In genomic region chr16:29725563-29725962, GRCm38 (mm10) we compare ENCODE assay signal across 15 mouse cellular contexts.
DNase-seq lines count a peak whose midpoint lies in the region; ATAC-seq and TF ChIP-seq lines count a peak whose summit lies in the region.
"Had no signal": no experiment of that assay in that cellular context is flagged by ENCODE, and none has a peak within 500 bp of the region (broad histone marks: within the 10 kb centered on the region; RNA-seq: fewer than 3 reads in every experiment).

No protein-coding gene starts in this region.

- no peaks in the 10 kb centered on the region for H3K9me3 ChIP-seq in forebrain, embryonic 14.5 days (replicated peaks; ENCODE audit: control insufficient read depth, low read length)
- no peaks in the 10 kb centered on the region for H3K9me3 ChIP-seq in forebrain, embryonic 10.5 days
- H3K9me3 ChIP-seq in hindbrain, embryonic 15.5 days: no peaks in the 10 kb centered on the region
- no peaks in the 10 kb centered on the region for H3K9me3 ChIP-seq in hindbrain, embryonic 13.5 days
- no peaks in the 10 kb centered on the region for H3K9me3 ChIP-seq in liver, postnatal 0 days (ENCODE audit: low read length)
- H3K9me3 ChIP-seq: intestine, embryonic 15.5 days; limb, embryonic 12.5 days; liver, embryonic 15.5 days; midbrain, embryonic 12.5 days; neural tube, embryonic 12.5 days had no signal

- H3K27me3 ChIP-seq in forebrain, embryonic 14.5 days (replicated peaks; ENCODE audit: control insufficient read depth, insufficient read depth, low read length): peaks cover 58% of the 10 kb centered on the region
- H3K27me3 ChIP-seq in forebrain, embryonic 10.5 days (ENCODE audit: poor library complexity, severe bottlenecking): peaks cover 100% of the 10 kb centered on the region
- peaks cover 92% of the 10 kb centered on the region for H3K27me3 ChIP-seq in hindbrain, embryonic 15.5 days
- peaks cover 98% of the 10 kb centered on the region for H3K27me3 ChIP-seq in hindbrain, embryonic 13.5 days
- H3K27me3 ChIP-seq in liver, postnatal 0 days (ENCODE audit: insufficient read depth, low read length): no peaks in the 10 kb centered on the region

- no peaks in the 10 kb centered on the region for H3K36me3 ChIP-seq in forebrain, embryonic 14.5 days (ENCODE audit: control insufficient read depth, insufficient read depth, low read length)
- H3K36me3 ChIP-seq in forebrain, embryonic 10.5 days (replicated peaks): no peaks in the 10 kb centered on the region
- H3K36me3 ChIP-seq in hindbrain, embryonic 15.5 days: no peaks in the 10 kb centered on the region
- H3K36me3 ChIP-seq in hindbrain, embryonic 13.5 days: no peaks in the 10 kb centered on the region
- no peaks in the 10 kb centered on the region for H3K36me3 ChIP-seq in liver, postnatal 0 days (replicated peaks; ENCODE audit: insufficient read depth, low read length)
- H3K36me3 ChIP-seq: intestine, embryonic 15.5 days; limb, embryonic 12.5 days; liver, embryonic 15.5 days; midbrain, embryonic 12.5 days; neural tube, embryonic 12.5 days had no signal

- no peak overlapping the region for H3K4me3 ChIP-seq in forebrain, embryonic 14.5 days (ENCODE audit: low read depth, low read length)
- no peak overlapping the region for H3K4me3 ChIP-seq in forebrain, embryonic 10.5 days
- H3K4me3 ChIP-seq in hindbrain, embryonic 15.5 days: no peak overlapping the region
- no peak overlapping the region for H3K4me3 ChIP-seq in hindbrain, embryonic 13.5 days
- H3K4me3 ChIP-seq in liver, postnatal 0 days (ENCODE audit: low read depth, low read length): no peak overlapping the region
- H3K4me3 ChIP-seq: intestine, embryonic 15.5 days; limb, embryonic 12.5 days; liver, embryonic 15.5 days; midbrain, embryonic 12.5 days; neural tube, embryonic 12.5 days had no signal

- H3K4me2 ChIP-seq in forebrain, embryonic 14.5 days (ENCODE audit: low read length): no peak overlapping the region
- H3K4me2 ChIP-seq in hindbrain, embryonic 15.5 days: no peak overlapping the region
- H3K4me2 ChIP-seq in hindbrain, embryonic 13.5 days: no peak overlapping the region
- H3K4me2 ChIP-seq in liver, postnatal 0 days (ENCODE audit: low read depth, low read length): no peak overlapping the region
- H3K4me2 ChIP-seq: intestine, embryonic 15.5 days; limb, embryonic 12.5 days; liver, embryonic 15.5 days; midbrain, embryonic 12.5 days; neural tube, embryonic 12.5 days had no signal

- H3K27ac ChIP-seq in forebrain, embryonic 14.5 days (ENCODE audit: low read depth, low read length): no peak overlapping the region
- H3K27ac ChIP-seq in forebrain, embryonic 10.5 days: no peak overlapping the region
- no peak overlapping the region for H3K27ac ChIP-seq in hindbrain, embryonic 15.5 days (replicated peaks)
- no peak overlapping the region for H3K27ac ChIP-seq in hindbrain, embryonic 13.5 days
- no peak overlapping the region for H3K27ac ChIP-seq in liver, postnatal 0 days (ENCODE audit: low read depth)
- H3K27ac ChIP-seq: intestine, embryonic 15.5 days; limb, embryonic 12.5 days; liver, embryonic 15.5 days; midbrain, embryonic 12.5 days; neural tube, embryonic 12.5 days had no signal

- H3K9ac ChIP-seq in forebrain, embryonic 14.5 days (ENCODE audit: low read length): no peak overlapping the region
- no peak overlapping the region for H3K9ac ChIP-seq in hindbrain, embryonic 15.5 days
- H3K9ac ChIP-seq in hindbrain, embryonic 13.5 days: no peak overlapping the region
- H3K9ac ChIP-seq in liver, postnatal 0 days (replicated peaks): no peak overlapping the region
- H3K9ac ChIP-seq: intestine, embryonic 15.5 days; limb, embryonic 12.5 days; liver, embryonic 15.5 days; midbrain, embryonic 12.5 days; neural tube, embryonic 12.5 days had no signal

- peak; percentile 47; the same call in 1 of the 2 replicates for ATAC-seq in forebrain, embryonic 14.5 days
- ATAC-seq in hindbrain, embryonic 15.5 days (ENCODE audit: low FRiP score, low read depth): 0 out of 2 replicates have a peak, but pooled peaks have one; percentile 57
- ATAC-seq in hindbrain, embryonic 13.5 days (ENCODE audit: low FRiP score): no peak
- no peak for ATAC-seq in liver, postnatal 0 days
- ATAC-seq: intestine, embryonic 15.5 days had no signal

- 28% methylated on average over 4 of the region's 4 CpGs for WGBS in forebrain, embryonic 14.5 days
- 66% methylated on average over 4 of the region's 4 CpGs for WGBS in forebrain, embryonic 10.5 days
- 40% methylated on average over 4 of the region's 4 CpGs for WGBS in hindbrain, embryonic 15.5 days
- 42% methylated on average over 4 of the region's 4 CpGs for WGBS in hindbrain, embryonic 13.5 days
- 60% methylated on average over 4 of the region's 4 CpGs for WGBS in liver, postnatal 0 days (ENCODE audit: insufficient replicate concordance)

- no peak for TF ChIP-seq CTCF in liver, postnatal 0 days (IDR thresholded peaks at IDR 0.05; ENCODE audit: low read depth)

- H3K4me1 ChIP-seq in forebrain, embryonic 14.5 days (ENCODE audit: control insufficient read depth, insufficient read depth, low read length): peaks cover 15% of the 10 kb centered on the region
- peaks cover 55% of the 10 kb centered on the region for H3K4me1 ChIP-seq in forebrain, embryonic 10.5 days
- peaks cover 16% of the 10 kb centered on the region for H3K4me1 ChIP-seq in hindbrain, embryonic 15.5 days (replicated peaks)
- H3K4me1 ChIP-seq in hindbrain, embryonic 13.5 days (replicated peaks): peaks cover 24% of the 10 kb centered on the region
- no peaks in the 10 kb centered on the region for H3K4me1 ChIP-seq in liver, postnatal 0 days (ENCODE audit: insufficient read depth)
- H3K4me1 ChIP-seq: liver, embryonic 15.5 days had no signal

- peak; percentile 66 for DNase-seq in forebrain, embryonic 14.5 days (ENCODE audit: low spot score)
- no peak for DNase-seq in forebrain, embryonic 10.5 days (ENCODE audit: extremely low spot score, low spot score)
- DNase-seq in right cerebral cortex, postnatal 10 days (ENCODE audit: low spot score in 2 of 2): peak; percentile 44 to 56
- no peak for DNase-seq in right cerebral cortex, adult 2 months (ENCODE audit: low spot score in 2 of 2)
- DNase-seq in retina, postnatal 1 day: no peak
- no peak for DNase-seq in liver, postnatal 0 days
- DNase-seq: adrenal gland, adult 8-10 months; kidney, postnatal 25 days had no signal

- TF ChIP-seq EP300 in liver, postnatal 0 days (IDR thresholded peaks at IDR 0.05; ENCODE audit: low read depth): no peak

Comparison
In these comparisons a context has a peak if more than half of its experiments do, and no peak if none do; other contexts are left out.
1. ATAC-seq: peak in forebrain, embryonic 14.5 days (single experiment) and hindbrain, embryonic 15.5 days (single experiment); none in hindbrain, embryonic 13.5 days (single experiment) and liver, postnatal 0 days (single experiment).
2. DNase-seq: peak in forebrain, embryonic 14.5 days (single experiment) and right cerebral cortex, postnatal 10 days (2 of 2); none in forebrain, embryonic 10.5 days (single experiment), right cerebral cortex, adult 2 months (0 of 2), retina, postnatal 1 day (single experiment) and liver, postnatal 0 days (single experiment).